Mouse (Mus musculus) gastrocnemius, adult 2 months (tissue): Measurements from ENCODE around the gene Ccdc91. TPM values are rescaled to one million over a fixed set of nuclear protein-coding genes. Genes with fewer than 3 reads are reported as not detected.

Source experiments
- DNase-seq: peaks from one replicate; pipeline ENCODE4 v3.0.0; 2022
- H3K27ac ChIP-seq: fragments of 200-600 bp; 2 replicates; pipeline ENCODE4 v1.8.1; 2022; ENCODE audit warnings: mild to moderate bottlenecking
- H3K4me3 ChIP-seq: fragments of 200-600 bp; 2 replicates; pipeline ENCODE4 v1.8.1; 2022; ENCODE audit warnings: mild to moderate bottlenecking, moderate library complexity
- CTCF ChIP-seq: fragments of 200-600 bp; IDR thresholded peaks from 2 replicates; pipeline ENCODE4 v1.8.1; 2022; ENCODE audit warnings: antibody characterized with exemption, mild to moderate bottlenecking, moderate library complexity
- intact Hi-C: fragments of 180-260 bp; cut with DNase I; formaldehyde crosslinking; loops from one replicate; pipeline ENCODE4 v1.15.1; 2025
- total RNA-seq, 2 experiments: library from RNA; stranded (reverse); gene quantifications; 2 replicates each; pipeline ENCODE4 v1.2.3; 2021

The Ccdc91 gene
- total RNA-seq, 2 experiments from 2014 or later = 72.9 to 96.0 TPM

DNA sequence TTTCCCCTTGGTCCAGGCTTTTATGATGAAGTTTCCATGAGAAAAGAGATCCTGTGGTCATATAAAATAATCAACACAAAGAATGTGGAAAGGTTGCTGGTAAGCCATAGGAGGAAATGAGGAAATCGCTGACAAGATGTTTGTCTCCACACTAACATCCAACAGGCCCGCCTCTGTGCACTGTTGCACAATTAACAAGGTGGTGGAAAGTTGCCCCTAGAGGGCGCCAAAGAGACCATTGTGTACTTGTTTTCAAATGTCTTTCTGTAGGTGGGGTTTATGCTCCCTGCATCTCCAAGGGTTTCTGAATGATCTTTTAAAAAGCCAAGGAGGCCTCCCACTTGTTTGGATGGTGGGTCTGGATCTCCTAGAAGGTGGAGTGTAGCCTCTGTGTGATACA is 188.7 kb downstream of the Ccdc91 start:
- DNase-seq = peak; percentile 59
- intact Hi-C loops = no loop called here

GRCm38 (mm10) chr6:147671366-147671765 is 195.7 kb downstream of the Ccdc91 start:
- TF ChIP-seq CTCF = no peak
- H3K4me3 ChIP-seq = no peak overlapping the region
- intact Hi-C loops = no loop called here
- H3K27ac ChIP-seq = peak overlapping the region; percentile 75
- DNase-seq = peak; percentile 90

More for the DNA sequence above, 188.7 kb downstream of the Ccdc91 start:
- Histone ChIP-seq H3K4me3 (no peak overlapping the region), H3K27ac (no peak overlapping the region)
- peak; percentile 65 for TF ChIP-seq CTCF

DNA sequence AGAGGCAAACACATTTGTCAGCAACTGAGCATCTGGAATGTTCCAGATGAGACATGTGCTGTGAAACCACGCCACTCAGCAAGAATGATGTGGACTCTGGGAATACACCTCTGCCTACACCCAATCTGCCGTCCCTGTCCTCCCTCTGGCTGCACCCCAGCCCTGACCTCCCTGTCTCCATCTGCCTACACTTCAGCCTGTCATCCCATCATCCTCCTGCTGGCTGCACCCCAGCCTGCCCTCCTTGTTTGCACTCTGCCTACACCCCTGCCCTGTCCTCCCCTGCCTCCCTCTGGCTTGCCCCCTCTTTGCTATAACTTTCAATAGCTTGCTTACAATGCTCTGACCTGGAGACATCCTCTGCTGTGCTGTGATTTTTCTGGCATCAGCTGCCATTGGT is 196.9 kb downstream of the Ccdc91 start:
- intact Hi-C loops = no loop called here
- DNase-seq = peak; percentile 35
- Histone ChIP-seq H3K4me3 (no peak overlapping the region), H3K27ac (peak overlapping the region; percentile 73; the same call in 1 of the 2 replicates)
- no peak for TF ChIP-seq CTCF

GRCm38 (mm10) chr6:147675022-147675733 is 199.6 kb downstream of the Ccdc91 start:
- Histone ChIP-seq H3K4me3 (no peak overlapping the region), H3K27ac (no peak overlapping the region)
- intact Hi-C loops = no loop called here
- no peak for DNase-seq
- no peak for TF ChIP-seq CTCF

GRCm38 (mm10) chr6:147676214-147676613 is 200.6 kb downstream of the Ccdc91 start:
- no peak for TF ChIP-seq CTCF
- Histone ChIP-seq H3K27ac (no peak overlapping the region), H3K4me3 (no peak overlapping the region)
- DNase-seq = no peak
- intact Hi-C loops = no loop called here

Other genes with a start within 250 kb of the Ccdc91 start
- gene Pthlh, start 211.6 kb upstream of the Ccdc91 start, total RNA-seq = 1 to 10 TPM in 1 of 2 experiments, under 1 TPM in 1; 0.78 to 3.0 TPM